Mouse (Mus musculus) G1E (cell line): ENCODE data around the gene Plcxd3. TPM values are rescaled to one million over a fixed set of nuclear protein-coding genes. Genes with fewer than 3 reads are reported as not detected.

Source experiments
- ATAC-seq: 2 replicates; pipeline ENCODE4 v1.8.0; 2016; ENCODE audit warnings: mild to moderate bottlenecking; ENCODE audit not compliant: insufficient number of reproducible peaks, poor library complexity, low FRiP score, severe bottlenecking; ENCODE audit errors: extremely low read depth
- DNase-seq: peaks from one replicate; pipeline ENCODE4 v3.0.0; 2012; ENCODE audit warnings: low spot score
- H3K27me3 ChIP-seq: 2 replicates; pipeline ENCODE4 v1.6.1; 2012; ENCODE audit warnings: mild to moderate bottlenecking, low read length, inconsistent platforms; ENCODE audit not compliant: insufficient read depth
- H3K36me3 ChIP-seq: replicated peaks from 2 replicates; pipeline ENCODE3; 2012; ENCODE audit warnings: mild to moderate bottlenecking, inconsistent platforms
- H3K4me1 ChIP-seq: 2 replicates; pipeline ENCODE4 v1.6.1; 2012; ENCODE audit warnings: low read depth, low read length, inconsistent platforms, mixed read lengths; ENCODE audit not compliant: insufficient read depth
- H3K4me3 ChIP-seq: 2 replicates; pipeline ENCODE4 v1.5.1; 2012; ENCODE audit warnings: low read depth, mild to moderate bottlenecking, inconsistent platforms, low read length, moderate library complexity, mixed read lengths
- H3K9me3 ChIP-seq: replicated peaks from 2 replicates; pipeline ENCODE4 v1.6.1; 2012; ENCODE audit warnings: inconsistent platforms
- CTCF ChIP-seq: IDR thresholded peaks from 2 replicates; pipeline ENCODE4 v1.5.1; 2012; ENCODE audit warnings: low read depth, low read length, inconsistent platforms, mixed read lengths
- GATA1 ChIP-seq: IDR thresholded peaks from 2 replicates; pipeline ENCODE4 v1.6.1; 2012; ENCODE audit warnings: borderline replicate concordance, low read length, inconsistent platforms, mixed read lengths
- GATA2 ChIP-seq: IDR thresholded peaks from 2 replicates; pipeline ENCODE4 v1.6.1; 2012; ENCODE audit warnings: low read depth, low read length, inconsistent platforms, borderline replicate concordance
- POLR2AphosphoS5 ChIP-seq: IDR thresholded peaks from 2 replicates; pipeline ENCODE4 v1.6.1; 2012; ENCODE audit warnings: low read depth, low read length, inconsistent platforms; ENCODE audit not compliant: insufficient replicate concordance
- TAL1 ChIP-seq: conservative IDR thresholded peaks from 2 replicates; pipeline ENCODE4 v1.6.1; 2012; ENCODE audit warnings: low read depth, low read length, inconsistent platforms, mixed read lengths
- polyA plus RNA-seq: library from polyadenylated mRNA; stranded (reverse); fragments of >175 nt; gene quantifications from 2 replicates; pipeline ENCODE4 v1.2.3, GENCODE M21; 2012
- total RNA-seq, 2 experiments: library from RNA; stranded (forward) in 1 of 2; stranded (reverse) in 1 of 2; fragments of 200-1000 nt in 1 of 2; fragments of >200 nt in 1 of 2; fragmentation: Nextera tagmentation in 1 of 2; gene quantifications; 2 replicates each; pipeline ENCODE4 v1.2.3; 2014 to 2017

Plcxd3 gene
- total and polyA plus RNA-seq, 3 experiments: 0.22 TPM; not detected in 2

GRCm38 (mm10) chr15:4367801-4368200, 7.5 kb upstream of the Plcxd3 start:
- Histone ChIP-seq H3K36me3 (no peaks in the 10 kb centered on the region), H3K4me1 (no peaks in the 10 kb centered on the region), H3K4me3 (no peak overlapping the region), H3K27me3 (no peaks in the 10 kb centered on the region), H3K9me3 (no peaks in the 10 kb centered on the region)
- TF ChIP-seq POLR2AphosphoS5 (no peak), GATA1 (no peak)
- ATAC-seq (no peak), DNase-seq (no peak)

GRCm38 (mm10) chr15:4374453-4374990, 769 bp upstream of the Plcxd3 start:
- DNase-seq (no peak), ATAC-seq (no peak)
- Histone ChIP-seq H3K27me3 (no peaks in the 10 kb centered on the region; the same call in 1 of the 2 replicates), H3K4me3 (no peak overlapping the region), H3K4me1 (no peaks in the 10 kb centered on the region), H3K9me3 (no peaks in the 10 kb centered on the region), H3K36me3 (no peaks in the 10 kb centered on the region)
- no peak for TF ChIP-seq GATA2
- no peak for TF ChIP-seq POLR2AphosphoS5
- TF ChIP-seq CTCF: no peak
- no peak for TF ChIP-seq TAL1
- TF ChIP-seq GATA1: no peak

- no peak overlapping the region for H3K4me3 ChIP-seq
- TF ChIP-seq GATA2 (no peak), GATA1 (no peak), TAL1 (no peak), POLR2AphosphoS5 (no peak), CTCF (no peak)
Measured at GRCm38 (mm10) chr15:4375031-4375422, 264 bp upstream of the Plcxd3 start.

GRCm38 (mm10) chr15:4376221-4376631, 935 bp downstream of the Plcxd3 start:
- H3K36me3 ChIP-seq: no peaks in the 10 kb centered on the region
- H3K9me3 ChIP-seq: no peaks in the 10 kb centered on the region
- H3K4me3 ChIP-seq: no peak overlapping the region
- no peak for ATAC-seq
- DNase-seq: no peak
- TF ChIP-seq GATA1 (no peak), GATA2 (no peak), CTCF (no peak), POLR2AphosphoS5 (no peak), TAL1 (no peak)
- no peaks in the 10 kb centered on the region for H3K4me1 ChIP-seq
- H3K27me3 ChIP-seq: no peaks in the 10 kb centered on the region; the same call in 1 of the 2 replicates

More at GRCm38 (mm10) chr15:4375031-4375422, 264 bp upstream of the Plcxd3 start:
- Histone ChIP-seq H3K4me1 (no peaks in the 10 kb centered on the region), H3K27me3 (no peaks in the 10 kb centered on the region; the same call in 1 of the 2 replicates), H3K9me3 (no peaks in the 10 kb centered on the region), H3K36me3 (no peaks in the 10 kb centered on the region)
- no peak for ATAC-seq
- no peak for DNase-seq

GRCm38 (mm10) chr15:4378766-4379165, 3.5 kb downstream of the Plcxd3 start:
- Histone ChIP-seq H3K27me3 (no peaks in the 10 kb centered on the region; the same call in 1 of the 2 replicates), H3K36me3 (no peaks in the 10 kb centered on the region), H3K4me3 (no peak overlapping the region), H3K9me3 (no peaks in the 10 kb centered on the region), H3K4me1 (no peaks in the 10 kb centered on the region)
- ATAC-seq (no peak), DNase-seq (no peak)
- TF ChIP-seq TAL1 (no peak), POLR2AphosphoS5 (no peak), GATA1 (no peak), CTCF (no peak), GATA2 (no peak)

GRCm38 (mm10) chr15:4387774-4388173, 12.5 kb downstream of the Plcxd3 start:
- Histone ChIP-seq H3K4me1 (no peaks in the 10 kb centered on the region), H3K27me3 (no peaks in the 10 kb centered on the region), H3K4me3 (no peak overlapping the region), H3K9me3 (no peaks in the 10 kb centered on the region), H3K36me3 (no peaks in the 10 kb centered on the region)
- ATAC-seq: no peak
- DNase-seq: no peak
- no peak for TF ChIP-seq TAL1
- TF ChIP-seq GATA2: no peak
- no peak for TF ChIP-seq POLR2AphosphoS5
- no peak for TF ChIP-seq GATA1
- TF ChIP-seq CTCF: no peak

- Histone ChIP-seq H3K9me3 (no peaks in the 10 kb centered on the region), H3K27me3 (no peaks in the 10 kb centered on the region), H3K4me1 (no peaks in the 10 kb centered on the region), H3K4me3 (no peak overlapping the region), H3K36me3 (no peaks in the 10 kb centered on the region)
- no peak for TF ChIP-seq CTCF
- no peak for TF ChIP-seq GATA1
- no peak for TF ChIP-seq GATA2
- TF ChIP-seq TAL1: no peak
- no peak for TF ChIP-seq POLR2AphosphoS5
- ATAC-seq (no peak), DNase-seq (no peak)
Measured at GRCm38 (mm10) chr15:4400096-4400495, 24.8 kb downstream of the Plcxd3 start.
